Mouse (Mus musculus) embryonic facial prominence, embryonic 10.5 days (tissue): ENCODE data around the gene Pold4. TPM values are rescaled to one million over a fixed set of nuclear protein-coding genes. Genes with fewer than 3 reads are reported as not detected.

Source experiments
- DNase-seq: peaks from one replicate; pipeline ENCODE4 v3.0.0-alpha.2; 2017; ENCODE audit warnings: low spot score
- H3K27ac ChIP-seq: fragments of 300-500 bp; sonication (generic); replicated peaks from 2 replicates; pipeline ENCODE4 v1.5.1; 2016; ENCODE audit warnings: mild to moderate bottlenecking
- H3K27me3 ChIP-seq: fragments of 300-500 bp; sonication (generic); replicated peaks from 2 replicates; pipeline ENCODE4 v1.6.1; 2016; ENCODE audit warnings: low read depth, mild to moderate bottlenecking; ENCODE audit not compliant: poor library complexity, severe bottlenecking
- H3K36me3 ChIP-seq: fragments of 300-500 bp; sonication (generic); replicated peaks from 2 replicates; pipeline ENCODE4 v1.6.1; 2016; ENCODE audit warnings: mild to moderate bottlenecking, moderate library complexity
- H3K4me1 ChIP-seq: fragments of 300-500 bp; sonication (generic); 2 replicates; pipeline ENCODE4 v1.6.1; 2016
- H3K4me3 ChIP-seq: fragments of 300-500 bp; sonication (generic); 2 replicates; pipeline ENCODE4 v1.5.1; 2016; ENCODE audit warnings: mild to moderate bottlenecking, moderate library complexity
- H3K9me3 ChIP-seq: fragments of 300-500 bp; sonication (generic); 2 replicates; pipeline ENCODE4 v1.6.1; 2016; ENCODE audit warnings: mild to moderate bottlenecking
- WGBS: fragments of 180-500 bp; shearing (Covaris S2); methylation state at CpG from one replicate; pipeline ENCODE4 v1.1.7; 2016; 5-methylcytosine and 5-hydroxymethylcytosine counted together
- polyA plus RNA-seq: library from polyadenylated mRNA; unstranded; fragments of >200 nt; fragmentation: Nextera tagmentation; extraction: Ambion mirVana; gene quantifications from 2 replicates; pipeline ENCODE4 v1.2.1, GENCODE M21; 2016

Pold4 gene
- polyA plus RNA-seq, 1 experiment from 2014 or later, result 15.1 TPM

DNA sequence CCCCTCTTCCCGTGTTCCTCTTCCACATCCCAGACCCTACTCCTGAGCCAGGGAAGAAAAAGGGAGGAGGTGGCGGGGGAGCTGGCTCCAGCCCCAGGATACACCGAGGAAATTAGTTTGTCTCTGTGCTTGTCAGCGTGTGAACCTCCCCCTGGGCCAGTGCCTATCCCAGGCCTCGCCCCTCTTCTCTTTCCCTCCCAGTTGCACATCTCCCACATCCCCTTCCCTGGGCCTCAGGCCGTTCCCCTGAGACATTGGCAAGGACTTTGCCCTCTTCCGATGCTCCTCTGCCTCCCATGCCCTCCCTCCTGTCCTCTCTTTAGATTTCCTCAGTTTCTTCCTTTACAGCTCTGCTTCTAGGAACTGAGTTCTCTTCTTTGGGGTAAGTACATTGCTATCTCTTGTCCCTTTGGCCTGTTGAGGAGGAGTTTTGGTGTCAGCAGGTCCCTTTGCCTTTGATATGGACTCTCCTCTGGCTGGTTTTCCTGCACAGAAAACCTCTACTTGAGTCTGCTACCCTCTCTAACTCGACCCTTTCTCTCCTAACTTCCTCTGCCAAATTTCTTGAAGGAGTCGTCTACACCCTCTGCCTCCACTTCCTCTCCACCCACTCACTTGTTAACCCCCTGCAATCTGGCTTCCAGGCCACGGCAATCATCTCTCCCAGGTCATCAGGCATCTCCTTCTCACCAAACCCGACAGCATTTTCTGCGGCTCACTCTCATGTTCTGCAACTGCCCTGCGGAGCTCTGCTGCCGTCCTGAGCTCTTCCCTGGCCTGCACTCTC is 10.5 kb upstream of the Pold4 start:
- peaks cover 12% of the 10 kb centered on the region; the same call in 1 of the 2 replicates for H3K36me3 ChIP-seq
- peak overlapping the region; percentile 61; the same call in 1 of the 2 replicates for H3K27ac ChIP-seq
- H3K9me3 ChIP-seq, result no peaks in the 10 kb centered on the region
- no peak overlapping the region for H3K4me3 ChIP-seq
- DNase-seq, result no peak
- 43% methylated on average over 14 of the region's 14 CpGs for WGBS
- peaks cover 60% of the 10 kb centered on the region for H3K4me1 ChIP-seq
- peaks cover 51% of the 10 kb centered on the region for H3K27me3 ChIP-seq

DNA sequence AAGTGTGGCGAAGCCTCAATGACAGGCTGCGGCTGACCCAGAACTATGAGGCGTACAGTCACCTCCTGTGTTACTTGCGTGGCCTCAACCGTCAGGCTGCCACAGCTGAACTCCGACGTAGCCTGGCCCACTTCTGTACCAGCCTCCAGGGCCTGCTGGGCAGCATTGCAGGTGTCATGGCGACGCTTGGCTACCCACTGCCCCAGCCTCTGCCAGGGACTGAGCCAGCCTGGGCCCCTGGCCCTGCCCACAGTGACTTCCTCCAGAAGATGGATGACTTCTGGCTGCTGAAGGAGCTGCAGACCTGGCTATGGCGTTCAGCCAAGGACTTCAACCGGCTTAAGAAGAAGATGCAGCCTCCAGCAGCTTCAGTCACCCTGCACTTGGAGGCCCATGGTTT is 9.5 kb upstream of the Pold4 start:
- H3K27ac ChIP-seq, result peak overlapping the region; percentile 20; the same call in 1 of the 2 replicates
- H3K9me3 ChIP-seq, result no peaks in the 10 kb centered on the region
- peaks cover 12% of the 10 kb centered on the region; the same call in 1 of the 2 replicates for H3K36me3 ChIP-seq
- DNase-seq, result no peak
- H3K4me3 ChIP-seq, result no peak overlapping the region
- H3K27me3 ChIP-seq, result peaks cover 46% of the 10 kb centered on the region
- peaks cover 50% of the 10 kb centered on the region for H3K4me1 ChIP-seq
- WGBS, result 87% methylated on average over 11 of the region's 11 CpGs

- H3K27ac ChIP-seq, result no peak overlapping the region
- H3K27me3 ChIP-seq, result peaks cover 44% of the 10 kb centered on the region
- DNase-seq, result no peak
- no peak overlapping the region for H3K4me3 ChIP-seq
- H3K4me1 ChIP-seq, result peaks cover 38% of the 10 kb centered on the region
- H3K36me3 ChIP-seq, result peaks cover 9% of the 10 kb centered on the region; the same call in 1 of the 2 replicates
- 88% methylated on average over 7 of the region's 7 CpGs for WGBS
- no peaks in the 10 kb centered on the region for H3K9me3 ChIP-seq
These were observed 4.9 kb upstream of the Pold4 start for GRCm38 (mm10) chr19:4226779-4227178.

GRCm38 (mm10) chr19:4227446-4227845 is 4.3 kb upstream of the Pold4 start:
- H3K27me3 ChIP-seq, result peaks cover 37% of the 10 kb centered on the region
- peaks cover 2% of the 10 kb centered on the region; the same call in 1 of the 2 replicates for H3K36me3 ChIP-seq
- 0 out of 2 replicates have a peak overlapping the region, but pooled peaks have one; percentile 51 for H3K27ac ChIP-seq
- H3K4me1 ChIP-seq, result peaks cover 38% of the 10 kb centered on the region
- 77% methylated on average over 5 of the region's 5 CpGs for WGBS
- H3K4me3 ChIP-seq, result no peak overlapping the region
- no peak for DNase-seq
- no peaks in the 10 kb centered on the region for H3K9me3 ChIP-seq

GRCm38 (mm10) chr19:4227894-4228678 is 3.6 kb upstream of the Pold4 start:
- WGBS, result 20% methylated on average over 8 of the region's 8 CpGs
- no peak overlapping the region for H3K4me3 ChIP-seq
- no peaks in the 10 kb centered on the region for H3K36me3 ChIP-seq
- peak; percentile 77 for DNase-seq
- H3K9me3 ChIP-seq, result no peaks in the 10 kb centered on the region
- peaks cover 35% of the 10 kb centered on the region for H3K27me3 ChIP-seq
- H3K4me1 ChIP-seq, result peaks cover 38% of the 10 kb centered on the region
- 0 out of 2 replicates have a peak overlapping the region, but pooled peaks have one; percentile 51 for H3K27ac ChIP-seq

DNA sequence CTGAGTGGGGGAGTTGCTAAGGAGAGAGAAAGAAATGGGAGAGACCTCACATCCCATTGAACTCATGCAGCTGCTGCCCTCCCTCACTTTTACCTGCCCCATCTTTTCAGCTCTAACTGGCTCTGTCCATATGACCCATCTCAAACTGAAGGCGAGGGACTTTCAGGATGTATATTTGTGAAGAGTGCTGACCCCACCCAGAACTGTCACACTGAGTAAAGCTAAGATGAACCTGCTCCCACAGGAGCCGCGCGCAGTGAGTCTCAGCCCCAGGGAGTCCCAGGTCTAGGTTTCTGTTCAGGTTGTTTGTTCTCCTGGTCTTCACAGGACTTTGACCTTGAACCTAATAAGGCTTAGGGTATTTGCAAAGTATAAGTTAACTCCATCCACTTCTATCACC is 2.8 kb upstream of the Pold4 start:
- no peak overlapping the region for H3K27ac ChIP-seq
- peaks cover 35% of the 10 kb centered on the region for H3K27me3 ChIP-seq
- H3K4me1 ChIP-seq, result peaks cover 38% of the 10 kb centered on the region
- 74% methylated on average over 4 of the region's 4 CpGs for WGBS
- no peaks in the 10 kb centered on the region for H3K36me3 ChIP-seq
- no peak for DNase-seq
- no peaks in the 10 kb centered on the region for H3K9me3 ChIP-seq
- H3K4me3 ChIP-seq, result no peak overlapping the region

- H3K9me3 ChIP-seq, result no peaks in the 10 kb centered on the region
- peaks cover 35% of the 10 kb centered on the region for H3K27me3 ChIP-seq
- no peak overlapping the region for H3K4me3 ChIP-seq
- H3K4me1 ChIP-seq, result peaks cover 38% of the 10 kb centered on the region
- WGBS, result 38% methylated on average over 9 of the region's 9 CpGs
- peak overlapping the region; percentile 7; the same call in 1 of the 2 replicates for H3K27ac ChIP-seq
- H3K36me3 ChIP-seq, result no peaks in the 10 kb centered on the region
- DNase-seq, result no peak
These were observed 2.1 kb upstream of the Pold4 start for GRCm38 (mm10) chr19:4229451-4230076.

DNA sequence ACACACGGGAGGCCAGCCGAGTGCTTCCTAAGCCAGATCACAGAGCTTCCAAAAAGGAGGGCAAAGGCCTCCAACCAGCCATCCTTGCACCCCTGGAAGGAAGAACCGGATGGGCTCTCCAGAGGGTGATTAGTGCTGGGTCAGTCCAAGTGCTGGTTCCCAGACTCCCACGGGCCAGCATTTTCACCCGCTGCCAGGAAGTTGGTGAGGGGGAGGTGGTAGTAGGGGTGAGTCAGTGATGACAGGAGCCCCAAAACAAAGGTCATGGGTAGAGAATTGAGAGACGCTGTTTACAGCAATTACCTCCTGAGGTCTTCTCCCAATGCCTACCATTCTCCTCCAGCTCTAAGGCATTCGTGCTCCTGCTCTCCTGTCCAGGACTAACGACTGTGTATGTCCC is 1.3 kb upstream of the Pold4 start:
- Histone ChIP-seq H3K4me3 (no peak overlapping the region), H3K4me1 (peaks cover 38% of the 10 kb centered on the region), H3K36me3 (no peaks in the 10 kb centered on the region), H3K27me3 (peaks cover 35% of the 10 kb centered on the region), H3K27ac (no peak overlapping the region), H3K9me3 (no peaks in the 10 kb centered on the region)
- WGBS, result 79% methylated on average over 8 of the region's 8 CpGs
- no peak for DNase-seq

GRCm38 (mm10) chr19:4232186-4232572 is 480 bp downstream of the Pold4 start:
- 80% methylated on average over 2 of the region's 2 CpGs for WGBS
- H3K9me3 ChIP-seq, result no peaks in the 10 kb centered on the region
- peak overlapping the region; percentile 78 for H3K27ac ChIP-seq
- no peaks in the 10 kb centered on the region for H3K36me3 ChIP-seq
- H3K4me3 ChIP-seq, result peak overlapping the region; percentile 66
- DNase-seq, result no peak
- H3K27me3 ChIP-seq, result peaks cover 29% of the 10 kb centered on the region
- H3K4me1 ChIP-seq, result peaks cover 52% of the 10 kb centered on the region

- H3K4me1 ChIP-seq, result peaks cover 50% of the 10 kb centered on the region
- 81% methylated on average over 7 of the region's 7 CpGs for WGBS
- H3K36me3 ChIP-seq, result no peaks in the 10 kb centered on the region
- peaks cover 25% of the 10 kb centered on the region for H3K27me3 ChIP-seq
- 0 out of 2 replicates have a peak overlapping the region, but pooled peaks have one; percentile 78 for H3K27ac ChIP-seq
- peak overlapping the region; percentile 66 for H3K4me3 ChIP-seq
- no peaks in the 10 kb centered on the region for H3K9me3 ChIP-seq
- no peak for DNase-seq
These were observed 952 bp downstream of the Pold4 start for GRCm38 (mm10) chr19:4232651-4233050.

GRCm38 (mm10) chr19:4234548-4234947 is 2.8 kb downstream of the Pold4 start:
- 81% methylated on average over 4 of the region's 4 CpGs for WGBS
- H3K27ac ChIP-seq, result no peak overlapping the region
- peaks cover 10% of the 10 kb centered on the region for H3K27me3 ChIP-seq
- H3K9me3 ChIP-seq, result no peaks in the 10 kb centered on the region
- DNase-seq, result no peak
- no peaks in the 10 kb centered on the region for H3K36me3 ChIP-seq
- peaks cover 43% of the 10 kb centered on the region for H3K4me1 ChIP-seq
- H3K4me3 ChIP-seq, result no peak overlapping the region

- DNase-seq, result no peak
- H3K36me3 ChIP-seq, result no peaks in the 10 kb centered on the region
- 57% methylated on average over 8 of the region's 8 CpGs for WGBS
- no peak overlapping the region for H3K4me3 ChIP-seq
- no peaks in the 10 kb centered on the region for H3K27me3 ChIP-seq
- no peak overlapping the region for H3K27ac ChIP-seq
- no peaks in the 10 kb centered on the region for H3K9me3 ChIP-seq
- H3K4me1 ChIP-seq, result peaks cover 26% of the 10 kb centered on the region
These were observed 8.6 kb downstream of the Pold4 start for GRCm38 (mm10) chr19:4240247-4240668.
